Mouse (Mus musculus) brain, embryonic 14.5 days (tissue): Measurements from ENCODE around the gene Batf3.

Source experiments
- CTCF ChIP-seq: fragments of 200-500 bp; IDR thresholded peaks from 2 replicates; pipeline ENCODE4 v1.5.1; 2012; ENCODE audit warnings: inconsistent platforms, mild to moderate bottlenecking, moderate library complexity, borderline replicate concordance; ENCODE audit not compliant: insufficient read depth, insufficient read length; ENCODE audit errors: extremely low read depth
- POLR2A ChIP-seq: fragments of 200-500 bp; IDR thresholded peaks from 2 replicates; pipeline ENCODE4 v1.6.1; 2012; ENCODE audit warnings: mild to moderate bottlenecking, inconsistent platforms, borderline replicate concordance; ENCODE audit not compliant: poor library complexity, insufficient read depth, insufficient read length, severe bottlenecking; ENCODE audit errors: extremely low read depth

- TF ChIP-seq POLR2A (no peak), CTCF (no peak)
Measured at GRCm38 (mm10) chr1:191086304-191086878, 11.3 kb upstream of the Batf3 start.
